Mouse (Mus musculus): ENCODE results near the gene Hnrnpm. TPM values are rescaled to one million over a fixed set of nuclear protein-coding genes. Genes with fewer than 3 reads are reported as not detected.

Gene Hnrnpm
- total and polyA plus RNA-seq, 3 experiments: 203 to 473 (median 420) TPM

DNA sequence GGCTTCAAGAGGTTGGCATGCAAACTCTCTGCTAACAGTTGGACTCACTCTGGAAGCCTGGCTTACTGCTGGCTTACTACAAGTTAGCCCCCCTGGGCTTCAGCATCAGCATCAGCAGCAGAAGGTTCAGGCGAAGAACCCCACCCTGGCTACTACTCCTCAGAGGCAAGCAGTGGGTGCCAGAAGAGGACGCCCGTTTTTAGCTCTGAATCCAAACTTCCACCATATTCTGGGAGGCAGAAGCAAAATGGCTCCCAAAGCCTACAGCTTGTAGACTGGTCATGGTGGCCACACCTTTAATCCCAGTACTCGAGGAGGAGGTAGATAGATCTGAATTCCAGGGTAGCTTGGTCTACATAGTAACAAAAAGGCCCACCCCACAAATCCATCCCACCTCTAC, 42.6 kb downstream of the Hnrnpm start:
- no peak for DNase-seq (ENCODE audit: low read depth, low spot score)
- H3K4me3 ChIP-seq (ENCODE audit: control insufficient read depth in 1 of 2, insufficient read depth in 1 of 2, low read depth in 2 of 2, low read length in 2 of 2): no peak overlapping the region
- no peaks in the 10 kb centered on the region for H3K79me2 ChIP-seq (ENCODE audit: control insufficient read depth, insufficient read depth, low read length, poor library complexity)
- TF ChIP-seq POLR2AphosphoS5 (IDR thresholded peaks at IDR 0.05; ENCODE audit: borderline replicate concordance, low read depth, low read length): no peak
- TF ChIP-seq MYC (IDR thresholded peaks at IDR 0.05; ENCODE audit: low read depth, low read length): no peak
- no peak for TF ChIP-seq NELFE (IDR thresholded peaks at IDR 0.05; ENCODE audit: low read depth, low read length)
- TF ChIP-seq TCF12 (IDR thresholded peaks at IDR 0.05; ENCODE audit: low read depth, low read length): no peak
- TF ChIP-seq GATA1 (IDR thresholded peaks at IDR 0.05; ENCODE audit: low read depth, low read length): no peak
- TF ChIP-seq MAFK (IDR thresholded peaks at IDR 0.05; ENCODE audit: borderline replicate concordance, low read depth, low read length): no peak
- no peak for TF ChIP-seq POLR2AphosphoS2 (IDR thresholded peaks at IDR 0.05; ENCODE audit: low read length)
- TF ChIP-seq MXI1 (IDR thresholded peaks at IDR 0.05; ENCODE audit: low read depth, low read length): no peak
- TF ChIP-seq JUND (IDR thresholded peaks at IDR 0.05; ENCODE audit: low read depth, low read length): no peak
- no peak for TF ChIP-seq MAZ (IDR thresholded peaks at IDR 0.05; ENCODE audit: low read depth, low read length)
- no peak for TF ChIP-seq CHD2 (IDR thresholded peaks at IDR 0.05; ENCODE audit: low read length)
- H3K4me1 ChIP-seq (ENCODE audit: control insufficient read depth in 1 of 2, insufficient read depth in 2 of 2, low read length in 2 of 2): peaks cover 6 to 7% of the 10 kb centered on the region in 2 experiments; a peak in 3 of 4 replicates
- no peaks in the 10 kb centered on the region for H3K9me3 ChIP-seq (replicated peaks; ENCODE audit: insufficient read depth, low read length)
- no peaks in the 10 kb centered on the region for H3K27me3 ChIP-seq (ENCODE audit: control insufficient read depth in 1 of 2, insufficient read depth in 2 of 2, low read length in 2 of 2)
- no peak overlapping the region for H3K9ac ChIP-seq (ENCODE audit: control insufficient read depth, low read depth, low read length, poor library complexity, severe bottlenecking)
- no peak overlapping the region for H3K27ac ChIP-seq (ENCODE audit: control insufficient read depth, low read depth, low read length)
- H3K36me3 ChIP-seq (ENCODE audit: control insufficient read depth in 1 of 2, insufficient read depth in 2 of 2, low read length in 2 of 2): peaks cover 4 to 18% of the 10 kb centered on the region in 2 experiments

DNA sequence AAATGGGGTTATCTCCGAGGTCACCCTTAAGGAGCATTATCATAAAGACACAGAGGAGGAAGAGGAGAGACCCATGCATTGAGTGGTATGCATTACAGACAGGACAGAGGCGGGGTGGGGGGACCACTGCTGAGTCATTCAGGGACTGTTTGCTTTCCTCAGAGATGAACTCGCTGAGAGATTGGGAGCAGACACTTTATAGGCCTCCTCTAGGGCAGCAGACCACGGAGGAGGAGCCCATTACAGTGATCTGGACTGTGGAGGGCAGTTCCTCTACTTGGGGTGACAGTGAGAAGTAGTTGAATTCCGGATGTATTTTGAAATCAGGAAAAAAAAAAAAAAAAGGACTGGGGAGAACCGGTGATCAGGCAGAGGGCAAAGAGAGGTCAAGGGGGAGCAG, 46.9 kb downstream of the Hnrnpm start:
- H3K4me3 ChIP-seq (ENCODE audit: control insufficient read depth in 1 of 2, insufficient read depth in 1 of 2, low read depth in 2 of 2, low read length in 2 of 2): no peak overlapping the region
- DNase-seq (ENCODE audit: low read depth, low spot score): peak; percentile 49
- no peak overlapping the region for H3K9ac ChIP-seq (ENCODE audit: control insufficient read depth, low read depth, low read length, poor library complexity, severe bottlenecking)
- H3K79me2 ChIP-seq (ENCODE audit: control insufficient read depth, insufficient read depth, low read length, poor library complexity): no peaks in the 10 kb centered on the region
- H3K27me3 ChIP-seq (ENCODE audit: control insufficient read depth in 1 of 2, insufficient read depth in 2 of 2, low read length in 2 of 2): no peaks in the 10 kb centered on the region
- H3K36me3 ChIP-seq (ENCODE audit: control insufficient read depth in 1 of 2, insufficient read depth in 2 of 2, low read length in 2 of 2): peaks cover 0 to 4% of the 10 kb centered on the region in 2 experiments; a peak in 2 of 4 replicates
- no peaks in the 10 kb centered on the region for H3K9me3 ChIP-seq (replicated peaks; ENCODE audit: insufficient read depth, low read length)
- H3K27ac ChIP-seq (ENCODE audit: control insufficient read depth, low read depth, low read length): no peak overlapping the region
- TF ChIP-seq RCOR1 (IDR thresholded peaks at IDR 0.05; ENCODE audit: low read depth, low read length) (peak; percentile 61; the same call in 1 of the 2 replicates), RAD21 (IDR thresholded peaks at IDR 0.05; ENCODE audit: low read depth, low read length) (no peak), EP300 (IDR thresholded peaks at IDR 0.05; ENCODE audit: low read depth in 1 of 2, low read length in 2 of 2) (peak in 1 of 2 experiments; percentile 37; a peak in 1 of 4 replicates), TCF12 (IDR thresholded peaks at IDR 0.05; ENCODE audit: low read depth, low read length) (0 out of 2 replicates have a peak, but pooled peaks have one; percentile 10), BHLHE40 (IDR thresholded peaks at IDR 0.05; ENCODE audit: borderline replicate concordance, low read depth, low read length) (no peak), ELF1 (IDR thresholded peaks at IDR 0.05; ENCODE audit: low read depth, low read length) (no peak), ETS1 (IDR thresholded peaks at IDR 0.05; ENCODE audit: low read depth, low read length) (no peak)
- H3K4me1 ChIP-seq (ENCODE audit: control insufficient read depth in 1 of 2, insufficient read depth in 2 of 2, low read length in 2 of 2): peaks cover 6 to 7% of the 10 kb centered on the region in 2 experiments; a peak in 3 of 4 replicates
